Mouse (Mus musculus) lung, postnatal 4 days (tissue): ENCODE results near the gene Vwa2.

ENCODE experiments used
- DNase-seq, 2 experiments: peaks; one replicate each; pipeline ENCODE4 v3.0.0; 2021

The Vwa2 gene

GRCm38 (mm10) chr19:56873816-56874600 is at the start of gene Vwa2:
Vwa2 (plus strand) TSS chr19:56874249.
- peak; percentile 30 to 54 for DNase-seq

- no peak for DNase-seq
These were observed 47.9 kb upstream of the Vwa2 start, which contains the start of gene Tdrd1 for GRCm38 (mm10) chr19:56826047-56826631. Tdrd1 (plus strand) TSS chr19:56826209.

DNA sequence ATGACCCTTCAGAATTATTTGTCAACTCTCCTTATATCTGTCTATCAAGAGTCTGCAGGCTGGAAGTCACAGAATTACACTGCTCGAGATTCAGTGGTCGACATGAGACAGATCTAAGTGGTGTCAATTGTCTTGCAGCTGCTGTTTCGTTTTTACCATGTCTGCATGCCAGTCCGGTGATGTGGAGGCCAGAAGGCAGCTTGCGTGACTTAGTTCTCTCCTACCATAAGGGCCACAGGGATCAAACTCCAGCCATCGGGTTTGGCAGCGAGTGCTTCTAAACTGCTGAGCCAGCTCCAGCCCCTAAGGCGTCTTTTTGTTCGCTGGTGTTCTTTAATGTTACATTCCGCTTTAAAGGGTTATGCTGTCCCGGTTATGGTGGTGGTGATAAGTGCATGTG is 45.7 kb upstream of the Vwa2 start:
- peak in 1 of 2 experiments; percentile 45 for DNase-seq

- no peak for DNase-seq
These were observed 44.8 kb upstream of the Vwa2 start for GRCm38 (mm10) chr19:56829267-56829666.

- DNase-seq, result no peak
These were observed 43.9 kb upstream of the Vwa2 start for GRCm38 (mm10) chr19:56830163-56830562.

DNA sequence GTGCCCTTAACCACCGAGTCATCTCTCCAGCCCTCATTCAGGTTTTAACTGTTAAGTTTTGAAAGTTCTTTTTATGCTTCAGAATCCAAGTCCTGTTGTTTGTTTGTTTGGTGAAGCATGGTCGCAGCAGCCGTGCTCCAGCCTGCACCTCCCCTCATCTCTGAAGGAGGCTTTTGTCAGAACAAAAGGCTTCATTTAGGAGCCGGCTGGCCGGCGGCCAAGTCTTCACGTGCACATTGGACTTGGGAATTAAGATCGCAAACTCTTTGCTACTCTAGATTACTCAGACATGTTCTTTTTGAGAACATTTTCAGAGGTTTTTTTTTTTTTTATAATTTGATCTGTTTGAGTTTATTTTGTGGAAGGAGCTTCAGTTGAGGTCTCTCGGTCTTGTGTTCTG is 38.7 kb upstream of the Vwa2 start:
- DNase-seq, result peak in 1 of 2 experiments; percentile 45

DNA sequence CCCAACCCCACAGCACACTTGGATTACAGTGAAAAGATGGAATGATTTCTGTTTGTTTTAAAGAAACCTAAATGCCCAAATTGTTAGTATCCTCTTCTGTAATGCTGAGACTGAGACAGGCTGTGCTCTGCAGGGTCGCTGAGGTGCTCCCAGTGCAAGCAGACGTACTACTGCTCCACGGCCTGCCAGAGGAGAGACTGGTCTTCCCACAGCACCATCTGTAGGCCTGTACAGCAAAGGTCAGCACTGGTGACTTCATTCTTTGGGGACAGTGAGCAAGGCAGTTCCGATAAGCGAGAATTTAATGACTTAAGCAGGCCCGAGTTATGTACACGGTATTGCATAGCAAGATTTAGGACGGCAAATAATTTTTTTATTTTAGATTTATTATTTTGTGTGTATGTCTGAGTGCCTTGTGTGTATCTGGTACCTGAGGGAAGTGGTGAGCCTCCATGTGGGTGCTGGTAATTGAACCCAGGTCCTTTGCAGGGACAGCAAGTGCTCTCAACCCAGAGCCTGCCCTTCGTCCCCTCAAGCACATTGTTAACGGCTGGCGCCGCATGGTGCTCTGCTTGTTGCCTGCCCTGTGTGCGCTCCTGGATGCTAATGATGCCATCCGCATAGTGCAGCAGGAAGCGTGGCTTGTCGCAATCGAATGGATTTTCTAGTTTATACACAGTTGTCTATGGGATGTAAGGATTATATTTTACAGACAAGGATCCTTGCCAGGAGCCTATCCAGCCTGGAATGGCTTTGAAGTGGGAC is 34.9 kb upstream of the Vwa2 start:
- DNase-seq, result peak in 1 of 2 experiments; percentile 10

GRCm38 (mm10) chr19:56842974-56843373 is 31.1 kb upstream of the Vwa2 start:
- DNase-seq, result peak in 1 of 2 experiments; percentile 9

DNA sequence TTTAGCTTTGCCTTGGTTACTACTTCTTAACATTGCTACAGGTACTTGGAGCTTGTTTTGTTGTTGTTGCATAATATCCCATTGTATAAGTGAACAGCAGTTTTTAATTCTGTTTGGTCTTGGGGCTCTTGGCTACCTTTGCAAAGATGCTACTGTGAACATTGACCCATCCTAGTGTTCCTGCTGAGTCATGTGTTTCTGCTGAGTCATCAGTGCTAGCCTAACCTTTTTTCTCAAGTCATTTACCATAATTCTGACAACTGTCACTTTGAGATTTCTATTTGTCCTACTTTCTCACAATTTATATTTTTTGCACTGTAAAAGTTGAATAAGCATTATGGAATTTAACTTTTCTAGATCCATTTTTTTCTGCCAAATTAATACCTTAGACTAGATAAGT is 21.5 kb upstream of the Vwa2 start:
- no peak for DNase-seq

- DNase-seq, result peak; percentile 10 to 58
These were observed 17.6 kb upstream of the Vwa2 start for GRCm38 (mm10) chr19:56856455-56856854.

- DNase-seq, result peak in 1 of 2 experiments; percentile 10
These were observed 6.3 kb upstream of the Vwa2 start for GRCm38 (mm10) chr19:56867701-56868100.

GRCm38 (mm10) chr19:56874601-56875315 is 709 bp downstream of the Vwa2 start:
- no peak for DNase-seq

GRCm38 (mm10) chr19:56877364-56877763 is 3.3 kb downstream of the Vwa2 start:
- no peak for DNase-seq

GRCm38 (mm10) chr19:56887879-56888278 is 13.8 kb downstream of the Vwa2 start:
- no peak for DNase-seq

DNA sequence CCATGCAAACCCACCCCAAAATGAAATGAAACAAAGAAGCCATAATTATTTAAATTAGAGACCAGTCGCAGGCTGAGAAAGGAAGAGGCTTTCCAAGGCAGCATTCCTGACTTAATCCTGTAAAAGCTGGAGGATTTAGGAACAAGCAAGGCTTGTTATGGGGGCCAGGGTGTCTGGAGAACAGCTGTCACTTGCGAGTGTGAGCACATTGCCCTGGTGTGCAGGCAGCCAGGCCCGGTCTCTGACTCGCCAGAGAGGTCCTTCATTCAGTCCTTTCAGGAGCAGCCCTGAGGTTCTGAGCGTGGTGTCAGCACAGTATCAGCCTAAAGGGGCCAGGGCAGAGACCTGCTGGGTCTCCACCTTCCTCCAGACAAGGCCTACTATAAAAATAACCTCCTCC is 14.6 kb downstream of the Vwa2 start:
- DNase-seq, result no peak

DNA sequence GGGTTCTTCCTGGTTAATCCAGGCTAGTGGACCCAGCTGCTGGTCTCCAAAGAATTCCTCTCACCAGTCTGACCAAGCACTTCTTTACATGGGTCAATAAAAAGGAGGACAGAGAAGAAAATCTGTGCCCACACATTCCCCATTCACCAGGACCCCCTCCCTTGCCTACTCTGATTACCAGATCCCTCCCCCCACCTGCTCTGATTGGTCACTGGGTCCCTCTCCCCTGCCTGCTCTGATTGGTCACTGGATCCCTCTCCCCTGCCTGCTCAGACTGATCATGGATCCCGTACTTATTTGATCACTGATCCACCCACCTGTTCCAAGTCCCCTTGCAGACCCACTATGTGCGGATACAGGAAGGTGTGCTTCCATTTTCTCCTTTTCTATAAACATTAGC is 17.4 kb downstream of the Vwa2 start:
- no peak for DNase-seq

- DNase-seq, result no peak
These were observed 18.5 kb downstream of the Vwa2 start for GRCm38 (mm10) chr19:56892586-56892985.

DNA sequence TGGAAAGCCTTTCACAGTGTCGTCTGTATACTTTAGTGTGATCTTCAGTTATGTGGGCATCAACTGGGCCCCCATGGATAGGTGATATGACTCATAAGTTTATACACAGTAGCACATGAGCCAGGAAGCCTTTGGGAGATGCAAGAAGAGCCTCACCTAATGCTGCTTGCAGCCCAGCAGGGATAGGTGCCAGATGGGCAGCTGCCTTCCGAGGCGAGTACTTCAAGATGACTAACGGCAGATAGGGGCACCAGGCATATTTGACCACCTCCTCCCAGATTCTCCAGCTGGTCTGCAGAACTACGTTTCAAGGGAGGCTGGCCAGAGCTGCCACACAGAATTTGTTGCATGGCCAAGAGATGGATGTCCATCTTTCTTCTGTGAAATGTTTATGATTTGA is 19.3 kb downstream of the Vwa2 start:
- no peak for DNase-seq

DNA sequence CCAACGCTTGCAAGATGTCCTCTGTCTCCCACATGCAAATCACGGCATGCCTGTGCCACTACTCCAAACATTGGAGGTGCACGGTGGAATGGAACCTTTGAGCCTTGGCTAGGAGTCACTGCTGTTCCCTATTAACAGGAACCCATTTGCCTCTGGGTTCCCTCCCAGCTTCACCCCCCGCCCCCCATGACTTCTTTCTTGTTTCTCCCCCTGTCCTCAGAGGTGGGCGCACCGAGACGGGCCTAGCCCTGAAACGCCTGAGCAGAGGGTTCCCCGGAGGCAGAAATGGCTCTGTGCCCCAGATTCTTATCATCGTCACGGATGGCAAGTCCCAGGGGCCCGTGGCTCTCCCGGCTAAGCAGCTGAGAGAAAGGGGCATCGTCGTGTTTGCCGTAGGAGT is 23.6 kb downstream of the Vwa2 start:
- no peak for DNase-seq

DNA sequence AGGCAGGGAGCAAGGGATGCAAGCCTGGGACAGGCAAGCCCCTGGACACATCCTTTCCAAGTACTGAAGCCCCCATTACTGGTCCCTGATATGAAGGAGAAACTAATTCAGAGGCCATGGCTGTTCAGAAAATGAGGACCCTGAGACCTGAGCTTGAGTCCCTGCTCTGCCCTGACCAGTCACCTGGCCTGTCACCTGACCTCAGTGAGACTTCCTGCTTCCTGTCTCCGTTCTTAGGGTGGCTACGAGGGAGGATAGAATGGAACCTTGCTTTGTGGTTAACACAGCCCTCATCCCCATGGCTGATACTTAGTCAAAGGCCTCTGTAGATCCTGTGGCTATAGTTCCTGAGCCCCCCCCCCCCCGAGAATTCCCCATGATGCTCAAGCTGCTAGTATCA is 30.0 kb downstream of the Vwa2 start:
- DNase-seq, result no peak

DNA sequence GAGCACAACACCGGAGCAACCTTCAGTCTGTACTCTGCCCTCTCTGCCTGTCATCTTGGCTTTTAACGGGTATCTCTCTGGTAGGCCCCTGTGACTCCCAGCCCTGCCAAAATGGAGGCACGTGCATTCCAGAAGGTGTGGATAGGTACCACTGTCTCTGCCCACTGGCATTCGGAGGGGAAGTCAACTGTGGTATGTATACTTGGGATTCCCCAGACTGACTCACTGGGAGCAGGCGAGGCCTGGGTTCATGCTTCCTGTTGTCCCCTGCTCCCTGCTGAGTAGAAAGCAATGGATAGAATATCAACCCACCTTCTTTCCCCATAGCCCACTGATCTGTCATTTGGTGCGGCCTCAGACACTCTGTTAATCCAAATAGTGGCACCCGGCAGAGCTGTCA is 31.3 kb downstream of the Vwa2 start:
- DNase-seq, result no peak

- no peak for DNase-seq
These were observed 33.8 kb downstream of the Vwa2 start for GRCm38 (mm10) chr19:56907850-56908249.
